Mouse (Mus musculus) monocyte, adult 2 months (primary cell): ENCODE measurements around the gene Capns2.
A peak's percentile ranks its signal among the peaks of the same experiment; 100 is the strongest.
"Not testable (repeated sequence)": the region's sequence is repeated elsewhere in the genome, so short reads cannot be mapped to it uniquely, and the experiment has no call there.

Source experiments
- DNase-seq, 2 experiments: peaks; one replicate each; pipeline ENCODE4 v3.0.0; 2022; ENCODE audit warnings: low spot score in 2 of 2, low read depth in 1 of 2

The Capns2 gene

DNA sequence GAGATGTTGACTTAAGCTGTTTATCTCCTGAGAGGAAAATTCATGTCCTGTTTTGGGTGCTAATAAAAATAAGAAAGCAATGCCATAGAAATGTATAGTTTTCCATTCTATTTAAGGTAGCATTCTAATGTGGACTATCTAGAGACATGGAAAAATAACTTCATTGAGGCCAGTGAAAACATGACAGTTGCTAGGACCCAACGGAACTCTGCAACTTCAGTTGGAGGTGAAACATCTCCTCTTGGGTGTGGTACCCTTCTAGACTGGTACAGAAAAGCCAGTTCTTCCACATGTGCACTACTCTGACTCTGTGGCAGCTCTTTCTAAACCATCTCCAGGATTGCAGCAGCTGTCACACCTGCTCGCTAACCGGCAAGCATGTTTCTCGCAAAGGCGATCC is at the start of gene Capns2:
TSS of gene Capns2 (plus strand) at position 301 of the 400 bp plus-strand sequence.
- DNase-seq = no peak

DNA sequence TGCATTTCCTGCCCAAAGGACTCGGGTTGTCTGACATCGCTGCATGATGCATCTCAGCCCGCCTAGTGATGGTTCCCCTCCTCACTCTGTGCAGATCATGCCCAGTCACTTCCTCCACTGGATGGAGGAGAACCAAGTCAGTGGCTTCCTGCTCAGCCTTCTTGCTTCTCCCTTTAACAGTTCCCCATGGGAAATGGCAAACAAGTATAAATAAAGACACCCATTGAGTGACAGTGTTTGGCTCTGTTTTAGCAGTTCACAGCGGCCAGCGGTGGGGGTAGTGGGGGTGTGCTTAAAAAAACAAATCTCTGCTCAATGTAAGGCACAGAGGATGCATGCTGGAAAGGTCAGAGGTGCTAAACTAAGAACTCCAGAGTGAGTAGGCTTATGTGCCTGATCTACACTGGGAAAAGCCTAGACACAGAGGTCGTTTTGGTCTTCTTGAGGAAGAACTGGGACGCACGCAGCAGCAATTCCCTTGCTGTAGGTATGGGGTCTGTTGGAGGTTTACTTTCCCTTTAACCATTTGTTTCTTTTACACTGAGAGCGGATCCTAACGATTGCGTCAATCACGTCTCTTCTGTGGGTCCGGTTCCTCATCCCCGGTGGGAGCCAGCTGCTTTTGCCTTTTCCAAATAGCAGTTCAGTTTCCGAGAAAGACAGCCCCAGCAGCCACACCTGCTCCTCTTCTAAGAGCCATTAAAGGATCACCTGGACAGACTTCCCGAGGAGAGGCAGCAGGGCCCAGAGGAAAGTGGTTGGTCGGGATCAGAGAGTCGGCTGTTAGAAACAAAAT is 47.8 kb upstream of the Capns2 start:
- DNase-seq = peak; percentile 32 to 41

DNA sequence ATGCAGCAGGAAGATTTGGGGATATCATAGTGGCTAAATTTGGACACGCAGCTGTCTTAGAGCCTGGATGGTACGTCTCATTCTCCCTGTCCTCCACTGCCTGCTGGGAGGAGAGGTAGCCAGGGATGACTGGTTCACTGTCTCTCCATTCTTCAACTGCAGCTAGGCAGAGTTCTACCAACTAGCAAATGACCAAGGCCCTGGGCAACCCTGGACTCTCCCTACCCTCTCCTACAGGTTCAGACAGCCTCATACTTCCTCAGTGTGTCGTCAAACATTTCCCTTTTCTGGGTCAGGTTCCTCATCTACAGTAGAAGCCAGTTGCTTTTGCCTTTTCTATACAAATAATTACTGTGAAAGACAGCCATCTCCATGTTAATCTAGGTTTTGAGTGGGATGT is 46.5 kb upstream of the Capns2 start:
- peak in 1 of 2 experiments; percentile 53 for DNase-seq

DNA sequence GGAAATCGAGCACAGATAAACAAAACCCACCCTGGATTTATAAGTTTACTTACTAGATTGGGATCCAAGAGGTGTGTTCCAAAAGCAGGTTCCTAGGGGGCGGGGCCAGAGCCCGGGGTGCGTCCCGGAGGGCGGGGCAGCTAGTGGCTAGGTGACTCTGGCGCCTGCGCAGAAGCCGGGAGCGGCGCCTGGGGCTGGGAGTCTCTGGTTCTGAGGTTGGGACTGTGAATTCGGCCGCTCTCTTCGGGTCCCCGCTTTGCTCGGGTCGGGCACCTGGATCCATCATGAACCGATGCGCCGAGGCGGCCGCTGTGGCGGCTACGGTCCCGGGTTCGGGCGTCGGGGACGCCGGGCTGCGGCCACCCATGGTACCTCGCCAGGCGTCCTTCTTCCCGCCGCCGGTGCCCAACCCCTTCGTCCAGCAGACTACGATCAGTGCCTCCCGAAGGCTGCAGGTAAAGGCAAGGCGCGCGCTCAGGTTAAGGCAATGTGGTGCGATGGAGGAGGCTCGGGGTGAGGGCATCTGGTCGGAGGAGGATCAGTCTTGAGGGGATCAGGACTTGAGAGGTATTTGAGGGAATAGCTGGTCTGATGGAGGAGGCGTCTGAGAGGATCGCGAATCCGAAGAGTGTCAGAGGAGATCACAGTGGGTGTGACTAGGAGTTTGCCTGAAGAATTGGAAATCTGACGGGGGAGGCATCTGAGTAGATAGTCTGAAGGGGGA is 45.9 kb upstream of the Capns2 start, which contains the start of gene Lpcat2:
TSS of gene Lpcat2 (plus strand) at position 169 of the 724 bp plus-strand sequence.
- DNase-seq = peak in 1 of 2 experiments; percentile 54

DNA sequence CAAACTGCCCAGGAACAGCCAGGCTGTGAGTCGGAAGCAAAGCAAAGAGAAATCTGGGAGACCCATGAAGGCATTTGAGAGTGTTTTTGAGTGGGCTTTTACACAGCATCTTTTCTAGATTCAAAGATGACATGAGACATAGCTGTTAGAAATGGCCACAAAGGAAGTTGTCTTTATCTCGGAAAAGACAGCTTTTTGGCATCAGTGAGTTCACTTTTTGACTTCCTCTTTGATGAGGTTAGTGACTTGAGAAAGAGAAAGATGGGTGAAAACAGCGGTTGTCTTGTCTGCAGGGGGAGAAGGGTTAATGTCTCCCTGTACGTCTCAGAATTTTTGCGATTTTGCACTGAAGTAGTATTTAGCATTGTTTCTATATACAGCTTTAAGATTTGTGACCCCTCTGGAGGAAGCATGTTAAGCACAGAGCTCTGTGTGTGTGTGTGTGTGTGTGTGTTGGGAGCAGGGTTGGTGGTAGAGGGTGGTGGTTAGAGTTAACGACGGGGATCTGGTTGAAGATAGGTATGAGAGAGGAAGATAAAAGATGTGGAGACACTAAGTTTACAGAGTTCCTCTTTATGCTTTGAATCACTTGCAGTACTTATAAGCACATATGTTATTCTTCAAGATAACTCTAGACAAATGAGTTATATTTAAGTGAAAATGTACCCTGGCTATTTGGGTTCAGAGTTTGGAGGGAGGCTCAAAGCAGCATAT is 44.8 kb upstream of the Capns2 start:
- no peak for DNase-seq

DNA sequence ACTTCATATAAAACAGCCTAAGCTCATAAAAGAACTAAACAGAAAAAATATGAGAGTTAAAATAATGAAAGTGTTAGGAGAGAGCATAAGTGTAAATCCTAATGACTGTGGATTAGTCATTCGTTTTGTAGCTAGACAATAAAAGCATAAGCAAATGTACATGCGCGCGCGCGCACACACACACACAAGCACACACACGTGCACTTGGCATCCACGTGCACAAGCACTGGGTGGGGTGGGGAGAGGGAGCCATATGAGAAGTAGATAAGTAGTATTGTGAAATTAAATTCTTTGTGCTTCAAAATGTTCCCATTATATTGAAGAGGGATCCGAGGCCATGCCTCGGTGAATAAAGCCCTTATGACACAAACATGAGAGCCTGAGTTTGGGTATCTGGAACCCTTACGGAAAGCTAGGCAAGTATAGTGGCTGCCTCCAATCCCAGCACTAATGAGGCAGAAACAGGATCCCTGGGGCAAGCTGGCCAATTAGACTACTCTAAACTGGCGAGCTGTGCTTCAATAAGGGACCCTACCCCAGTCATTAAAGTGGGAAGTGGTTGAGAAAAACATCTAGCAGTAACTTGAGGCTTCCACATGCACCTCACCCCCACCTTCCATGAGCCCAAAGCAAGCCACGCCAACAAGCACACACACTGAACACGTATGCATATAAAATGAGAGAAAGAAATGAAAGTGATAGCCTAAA is 42.6 kb upstream of the Capns2 start:
- no peak for DNase-seq

DNA sequence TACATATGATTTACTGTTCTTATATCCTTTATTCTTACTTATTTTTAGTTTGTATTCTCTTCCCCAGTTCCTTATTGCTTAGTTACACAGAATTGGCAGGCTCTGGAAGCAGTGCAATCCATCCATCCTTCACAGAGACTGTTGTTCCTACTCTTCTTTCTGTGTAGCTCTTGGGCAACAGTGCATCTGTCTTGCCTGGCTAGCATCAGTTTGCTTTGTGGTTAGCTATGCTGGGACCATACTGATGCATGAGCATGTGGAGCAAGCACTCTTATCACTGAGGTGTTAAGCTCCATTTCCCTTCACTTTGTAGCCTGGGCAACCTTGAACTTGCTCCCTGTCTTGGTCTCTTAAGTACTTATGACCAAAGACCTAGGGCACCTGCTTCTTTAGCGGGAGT is 39.2 kb upstream of the Capns2 start:
- DNase-seq = no peak

DNA sequence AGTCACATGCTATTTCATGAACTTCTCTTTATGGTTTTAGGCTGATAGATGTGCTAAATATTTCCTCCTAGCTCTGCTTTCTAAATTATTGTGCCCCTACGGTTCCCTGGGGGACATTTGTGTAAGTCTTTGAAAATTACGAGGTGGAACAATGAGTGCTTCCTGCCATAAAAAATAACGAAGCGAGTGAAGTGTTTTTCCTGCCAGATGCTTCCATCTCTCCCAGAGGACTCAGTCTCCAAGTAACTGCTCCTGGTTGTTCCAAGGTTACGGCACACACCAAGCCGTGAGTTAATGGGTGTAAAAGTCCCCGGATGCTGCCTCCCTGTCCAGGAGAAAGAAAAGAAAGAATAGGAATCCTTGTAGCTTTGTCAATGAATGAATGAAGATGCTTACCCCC is 30.9 kb upstream of the Capns2 start:
- DNase-seq = no peak

DNA sequence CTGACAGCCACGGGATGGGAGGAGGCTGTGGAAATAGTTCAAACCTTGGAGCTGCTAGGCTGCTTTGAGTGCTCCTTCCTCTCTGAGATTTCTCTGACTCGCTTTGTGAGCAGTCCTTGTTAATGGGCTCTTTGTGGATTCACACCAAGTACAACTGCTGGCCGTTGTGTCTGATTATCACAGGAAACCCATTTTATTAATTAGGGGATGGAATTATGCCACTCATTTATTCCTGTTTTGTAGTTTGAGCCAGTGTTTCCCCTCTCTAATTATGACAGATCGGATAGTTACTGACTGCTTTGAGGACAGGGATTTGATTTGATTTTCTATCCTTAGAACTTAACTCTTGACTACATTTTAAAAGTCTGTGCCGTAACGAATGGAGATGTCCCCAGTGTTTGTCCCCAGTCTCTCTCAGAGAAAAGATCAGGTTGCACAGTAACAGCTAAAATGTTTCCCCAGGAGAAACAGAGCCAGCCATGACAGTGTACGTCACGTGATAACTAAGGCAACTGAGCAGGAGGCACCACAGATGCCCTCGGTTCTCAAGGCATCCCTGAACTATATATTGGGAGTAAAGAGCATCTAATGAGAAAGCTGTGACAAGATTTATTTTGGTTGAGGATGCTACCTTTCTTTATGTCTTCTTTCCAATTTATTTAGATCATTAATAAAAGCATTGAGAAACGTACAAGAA is 29.0 kb upstream of the Capns2 start:
- no peak for DNase-seq

DNA sequence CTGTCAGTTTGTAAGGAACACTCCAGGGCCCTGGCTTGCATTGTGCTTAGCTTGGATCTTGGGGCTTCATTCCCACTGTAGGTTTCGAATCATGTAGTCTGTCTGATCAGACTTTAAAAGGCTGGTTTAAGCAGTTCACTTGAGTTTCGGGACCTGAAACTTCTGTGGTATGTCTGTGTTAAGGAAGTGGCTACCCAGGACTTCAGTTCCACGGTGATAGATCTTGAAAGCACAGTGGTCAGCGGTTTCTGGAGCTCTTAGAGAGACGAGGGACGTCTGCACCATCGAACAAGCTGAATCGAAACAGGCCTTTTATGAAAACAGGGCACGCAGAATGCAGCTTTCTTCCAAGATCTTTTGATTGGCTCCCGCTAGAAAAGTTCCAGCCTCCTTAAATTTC is 25.4 kb upstream of the Capns2 start:
- peak in 1 of 2 experiments; percentile 23 for DNase-seq

DNA sequence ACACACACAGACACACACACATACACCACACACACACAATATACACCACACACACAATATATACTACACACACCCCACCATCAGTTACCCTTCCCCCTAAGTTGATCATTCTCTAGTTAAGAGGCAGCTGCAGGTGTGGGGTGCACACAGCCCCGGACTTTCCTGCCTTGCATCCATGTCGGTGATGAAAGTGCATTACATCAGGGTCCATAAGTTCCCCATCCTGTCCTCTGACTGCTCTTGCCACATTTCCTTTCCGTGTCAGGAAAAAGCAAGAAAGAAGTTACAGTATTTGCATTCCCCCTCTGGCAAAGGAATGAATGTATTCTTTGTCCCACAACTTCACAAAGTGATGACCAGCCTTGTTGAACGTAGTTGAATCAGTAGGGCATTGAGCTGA is 20.0 kb upstream of the Capns2 start:
- no peak for DNase-seq

DNA sequence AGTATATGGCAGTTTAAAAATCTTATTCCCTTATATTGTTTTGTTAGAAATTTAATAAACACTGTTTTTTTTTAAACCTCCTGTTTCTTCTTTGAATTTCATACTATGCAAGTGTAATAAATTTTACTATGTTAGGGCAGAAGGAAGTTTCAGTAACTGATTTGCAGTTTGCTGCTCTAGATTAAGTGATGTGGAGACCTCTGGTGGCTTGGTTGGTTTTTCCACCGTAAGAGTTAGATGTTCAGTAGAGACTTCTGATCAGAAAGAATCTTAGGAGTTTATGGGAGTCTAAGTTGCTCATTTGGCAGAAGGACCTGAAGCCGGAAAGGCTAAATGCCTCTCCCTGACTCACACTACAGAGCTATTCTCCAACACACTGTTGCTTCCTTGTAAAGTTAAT is 17.4 kb upstream of the Capns2 start:
- DNase-seq = no peak

DNA sequence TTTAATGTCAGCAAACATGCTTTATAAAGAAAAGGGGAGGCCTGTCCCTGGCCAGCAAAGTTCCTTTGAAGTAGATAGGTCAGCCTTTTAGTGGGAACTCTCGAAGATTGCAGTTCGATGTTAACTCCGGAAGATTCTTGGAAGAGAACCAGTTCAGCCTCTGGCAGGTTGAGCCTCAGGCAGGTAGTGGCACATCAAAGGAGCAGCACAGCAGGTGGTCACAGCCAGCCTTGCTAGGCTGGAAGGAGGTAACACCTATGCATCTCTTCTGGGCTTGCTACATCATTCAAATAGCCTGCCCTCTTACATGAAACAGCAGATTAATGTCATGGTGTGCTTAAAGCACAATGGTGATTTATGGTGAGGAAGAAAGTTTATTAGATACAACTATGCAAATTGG is 9.0 kb upstream of the Capns2 start:
- DNase-seq = not testable (repeated sequence)

DNA sequence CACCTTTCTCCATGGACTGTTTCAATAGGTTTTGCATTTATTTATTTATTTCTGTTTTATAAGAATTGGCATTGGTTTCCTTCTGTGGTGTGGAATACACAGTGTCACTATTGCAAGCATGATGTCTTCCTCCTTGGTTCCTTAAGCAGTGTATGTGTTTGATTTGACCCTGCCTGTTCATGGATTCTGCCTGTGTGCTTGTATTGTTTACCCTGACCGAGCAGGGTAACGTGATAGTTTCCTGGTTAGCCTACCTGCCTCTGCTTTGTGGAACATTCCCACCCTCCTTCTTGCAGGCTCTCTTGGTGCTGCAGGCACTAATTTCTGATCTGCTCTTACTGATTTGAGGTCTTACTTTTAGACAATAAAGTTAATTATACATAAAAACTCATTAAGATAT is 7.3 kb upstream of the Capns2 start:
- DNase-seq = no peak

DNA sequence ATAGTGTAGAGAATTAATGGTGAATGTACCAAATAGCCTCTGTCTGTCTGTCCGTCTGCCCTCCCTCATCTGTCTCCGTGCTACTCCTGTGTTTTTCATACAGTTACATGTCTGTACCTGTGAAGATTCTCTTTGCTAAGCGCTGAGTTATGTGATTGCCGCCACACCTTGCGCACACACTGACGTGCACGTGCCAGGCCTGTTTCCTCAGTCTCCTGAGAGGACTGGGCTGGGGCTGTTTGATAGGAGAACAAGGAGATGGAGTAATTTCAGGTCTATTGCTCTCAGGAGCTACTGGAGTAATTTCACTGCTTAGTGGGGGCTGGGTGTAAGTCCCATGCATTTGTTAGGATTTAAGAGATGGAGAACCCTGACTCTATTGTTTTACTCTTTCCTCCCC is 6.2 kb upstream of the Capns2 start:
- no peak for DNase-seq

DNA sequence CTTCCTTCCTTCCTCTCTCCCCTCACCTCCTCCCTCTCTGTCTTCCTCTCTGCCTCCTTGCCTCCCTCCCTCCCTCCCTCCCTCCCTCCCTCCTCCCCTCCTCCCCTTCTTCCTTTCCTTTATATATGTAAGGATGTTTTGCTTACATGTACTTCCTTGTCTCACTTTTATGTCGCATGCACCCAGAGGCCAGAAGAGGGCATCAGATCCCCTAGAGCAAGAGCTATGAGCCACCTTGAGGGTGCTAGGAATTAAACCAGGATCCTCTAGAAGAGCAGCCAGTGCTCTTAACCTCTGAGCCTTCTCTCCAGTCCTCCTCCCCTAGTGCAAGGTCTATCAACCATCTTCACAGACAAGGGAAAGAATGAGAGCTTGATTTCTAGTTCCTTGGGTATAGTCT is 5.2 kb upstream of the Capns2 start:
- no peak for DNase-seq

DNA sequence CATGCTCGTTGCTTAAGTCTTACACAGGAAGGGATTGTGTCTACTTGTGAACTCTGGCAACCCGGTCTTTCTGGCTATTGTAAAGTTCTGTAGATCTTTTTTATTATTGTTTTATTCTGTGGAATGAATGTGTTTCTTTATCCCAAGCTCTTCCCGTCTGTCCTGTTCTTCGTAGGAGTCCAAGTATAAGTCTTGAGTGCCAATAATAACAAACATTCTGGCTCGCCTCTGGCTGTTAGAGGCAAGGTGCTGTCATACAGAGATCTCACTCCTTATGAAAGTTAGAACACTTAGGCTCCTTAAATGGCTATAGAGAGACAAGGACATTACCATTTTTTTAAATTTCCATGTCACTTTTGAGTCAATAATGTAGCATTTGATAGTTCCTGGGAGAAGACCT is 4.6 kb upstream of the Capns2 start:
- DNase-seq = no peak

DNA sequence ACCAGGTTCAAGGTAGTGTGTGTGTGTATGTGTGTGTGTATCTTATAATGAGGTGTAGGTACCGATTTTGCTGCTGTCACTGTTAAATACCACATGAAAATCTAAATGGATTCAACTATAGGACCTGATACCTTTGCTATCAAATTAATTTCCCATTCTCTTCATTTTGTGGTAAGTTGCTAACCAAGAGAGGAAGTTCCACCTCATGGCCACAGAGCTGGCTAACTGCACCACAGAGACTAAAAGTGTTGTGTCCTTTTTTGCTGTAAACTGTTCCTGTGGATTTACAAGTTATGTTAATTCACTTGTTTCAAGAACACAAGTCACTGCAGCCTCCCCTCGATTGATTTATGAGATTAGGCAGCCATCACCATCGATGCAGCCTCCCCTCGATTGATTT is 3.4 kb upstream of the Capns2 start:
- no peak for DNase-seq

DNA sequence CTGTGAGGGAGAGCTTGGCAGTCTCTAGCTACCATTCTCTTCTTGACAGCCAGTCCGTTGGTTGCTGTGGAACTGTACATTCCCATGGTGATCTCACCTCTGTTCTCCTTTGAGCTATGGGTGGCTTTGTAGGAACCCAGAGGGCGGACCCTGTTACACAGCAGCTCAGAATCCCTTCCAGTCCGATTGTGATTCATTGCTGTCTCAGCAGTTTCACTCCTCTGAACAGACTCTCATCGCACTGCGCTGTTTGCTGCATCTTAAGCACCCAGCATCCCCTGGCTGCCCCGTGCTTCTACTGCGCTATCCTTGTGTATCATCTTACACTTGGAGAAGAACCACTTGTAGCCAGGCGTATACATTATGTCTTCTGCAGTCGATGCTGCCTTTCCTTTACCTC is 1.6 kb upstream of the Capns2 start:
- DNase-seq = no peak

DNA sequence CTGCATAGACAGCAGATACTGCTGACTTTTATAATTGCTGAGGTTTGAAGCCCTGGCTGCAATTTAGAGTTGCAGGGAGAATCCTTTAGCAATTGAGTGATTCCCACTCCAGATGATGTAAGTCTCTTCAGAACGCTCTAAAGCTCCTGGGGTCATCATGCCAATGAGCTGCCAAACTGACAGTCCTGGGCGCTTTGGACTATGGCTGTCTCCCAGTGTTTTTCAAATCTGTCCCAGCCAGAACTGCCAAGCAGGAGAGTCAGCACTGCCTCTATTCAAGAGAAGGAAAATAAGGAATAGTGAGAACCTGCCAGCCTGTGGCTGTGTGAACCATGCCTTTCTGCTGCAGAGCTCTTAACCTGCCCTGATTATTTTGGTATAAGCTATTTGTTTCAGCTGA is 1.8 kb downstream of the Capns2 start:
- DNase-seq = no peak
